Mouse (Mus musculus) lung, adult 18-20 months (tissue): ENCODE results near the gene Apoc4.

Experiments
- DNase-seq, 2 experiments: peaks; one replicate each; pipeline ENCODE4 v3.0.0; 2022; ENCODE audit warnings: mixed read lengths in 2 of 2

The Apoc4 gene

DNA sequence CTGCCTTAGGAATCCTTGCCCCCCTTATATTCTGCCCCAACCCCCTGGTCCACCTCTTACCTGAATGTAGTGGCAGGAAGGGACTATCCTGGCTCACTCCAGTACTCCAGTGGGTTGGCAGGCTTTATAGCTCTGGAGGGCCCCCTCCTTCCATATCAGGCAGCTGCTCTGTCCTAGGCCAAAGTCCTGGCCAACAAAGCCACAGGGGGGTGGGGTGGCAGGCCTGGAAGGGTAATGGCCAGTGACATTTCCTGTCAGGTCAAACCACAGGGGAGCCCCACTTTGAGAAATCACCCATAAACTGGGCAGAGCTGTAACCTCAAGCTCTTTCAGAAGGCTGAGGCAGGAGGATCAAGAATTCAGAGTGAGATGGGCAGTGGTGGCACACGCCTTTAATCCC, 4.6 kb downstream of the Apoc4 start:
- DNase-seq = no peak

DNA sequence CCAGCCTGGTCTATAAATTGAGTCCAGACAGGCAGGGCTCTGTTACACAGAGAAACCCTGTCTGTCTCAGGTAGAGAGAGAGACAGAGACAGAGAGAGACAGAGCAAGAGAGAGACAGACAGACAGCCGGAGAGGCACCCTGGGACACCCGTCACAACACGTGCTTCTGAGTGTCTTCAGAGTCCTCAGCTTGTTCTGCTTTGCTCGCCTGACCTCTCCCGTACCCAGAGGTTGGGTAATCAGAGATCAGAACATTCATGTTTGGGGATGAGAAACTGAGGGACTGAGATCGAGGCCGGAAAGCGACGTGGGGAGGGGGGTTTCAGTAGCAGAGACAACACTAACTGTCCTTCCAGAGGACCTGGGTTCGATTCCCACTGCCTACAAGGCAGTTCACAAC, 5.5 kb downstream of the Apoc4 start:
- DNase-seq = no peak

DNA sequence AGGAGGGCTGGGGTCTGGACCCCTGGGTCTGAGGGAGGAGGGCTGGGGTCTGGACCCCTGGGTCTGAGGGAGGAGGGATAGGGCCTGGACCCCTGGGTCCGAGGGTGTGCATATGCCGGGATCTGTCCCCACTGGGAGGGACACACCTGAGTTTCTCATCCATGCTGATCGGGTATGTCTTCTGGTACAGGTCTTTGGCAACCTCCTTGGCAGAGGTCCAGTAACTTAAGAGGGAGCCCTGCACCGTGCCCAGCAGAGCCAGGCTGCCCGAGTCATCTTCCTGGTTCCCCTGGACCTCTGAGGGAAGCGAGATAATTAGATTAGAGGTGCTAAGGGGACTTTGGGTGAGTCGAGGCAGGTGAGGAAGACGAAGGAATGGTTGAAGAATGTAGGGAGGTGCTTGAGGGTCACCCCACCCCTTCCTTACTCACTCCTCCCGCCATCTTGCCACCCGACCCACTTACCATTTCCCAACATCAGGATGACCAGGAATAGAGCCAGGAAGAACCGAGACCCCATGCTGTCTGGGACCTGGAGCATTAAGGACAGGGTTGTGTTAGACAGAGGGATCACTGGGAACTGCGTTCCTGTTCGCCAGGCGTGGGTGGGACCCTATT, 8.1 kb downstream of the Apoc4 start:
- DNase-seq = peak in 1 of 2 experiments; percentile 28

DNA sequence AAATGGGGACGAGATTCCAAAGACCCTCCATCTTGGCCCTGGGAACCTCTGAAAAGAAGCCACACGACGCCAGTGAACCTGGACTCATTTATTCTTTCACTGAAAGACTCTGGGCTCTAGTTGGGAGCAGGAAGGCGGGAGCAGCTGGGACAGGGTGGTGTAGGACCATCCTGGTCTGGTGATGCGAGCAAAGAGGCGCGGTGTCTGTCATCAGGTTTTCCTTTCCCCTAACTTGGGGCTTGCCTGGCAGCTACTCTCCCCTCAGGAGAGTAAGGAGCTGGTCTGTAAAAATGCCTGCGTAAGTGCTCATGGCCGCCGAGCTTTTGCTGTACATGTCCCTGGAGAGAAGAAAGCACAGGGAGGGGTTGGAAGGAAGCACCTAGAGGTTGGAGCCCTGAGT, 9.8 kb downstream of the Apoc4 start:
- no peak for DNase-seq

DNA sequence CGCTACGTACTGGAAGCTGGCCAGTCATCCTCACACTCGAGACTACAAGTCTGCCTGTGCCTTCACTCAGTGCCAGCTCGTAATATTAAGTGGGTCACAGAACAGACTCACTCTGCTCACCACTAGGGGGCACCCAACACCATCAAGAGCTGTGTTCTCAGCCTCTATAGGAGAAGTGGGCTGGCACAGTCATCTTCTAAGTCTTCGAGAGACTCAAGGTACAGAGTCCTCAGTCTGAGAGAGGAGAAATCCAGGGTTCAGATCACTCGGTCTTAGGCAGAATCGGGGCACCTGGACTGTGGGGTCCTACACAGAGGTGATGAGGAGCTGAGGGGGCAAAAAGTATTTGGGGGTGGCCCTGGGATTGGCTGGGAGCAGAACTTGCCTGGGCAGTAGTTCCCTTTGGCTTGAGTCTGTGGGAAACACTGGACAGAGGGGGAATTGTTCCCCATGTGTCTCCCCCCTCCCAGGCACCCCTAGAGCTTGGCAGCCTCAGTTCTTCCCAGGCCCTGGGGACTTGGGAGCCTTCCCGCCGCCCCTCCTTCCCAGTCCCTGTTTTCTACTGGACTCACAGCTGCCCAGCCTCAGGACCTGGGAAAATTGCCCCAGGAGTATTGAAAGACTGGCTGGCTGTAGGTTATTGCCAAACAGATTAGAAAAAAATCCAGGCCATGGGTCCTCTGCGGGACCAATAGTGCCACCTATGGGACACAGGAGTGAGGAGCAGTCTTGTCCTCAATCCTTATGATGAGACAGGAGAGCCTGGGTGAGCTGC, 12.1 kb downstream of the Apoc4 start:
- DNase-seq = peak; percentile 91 to 93

DNA sequence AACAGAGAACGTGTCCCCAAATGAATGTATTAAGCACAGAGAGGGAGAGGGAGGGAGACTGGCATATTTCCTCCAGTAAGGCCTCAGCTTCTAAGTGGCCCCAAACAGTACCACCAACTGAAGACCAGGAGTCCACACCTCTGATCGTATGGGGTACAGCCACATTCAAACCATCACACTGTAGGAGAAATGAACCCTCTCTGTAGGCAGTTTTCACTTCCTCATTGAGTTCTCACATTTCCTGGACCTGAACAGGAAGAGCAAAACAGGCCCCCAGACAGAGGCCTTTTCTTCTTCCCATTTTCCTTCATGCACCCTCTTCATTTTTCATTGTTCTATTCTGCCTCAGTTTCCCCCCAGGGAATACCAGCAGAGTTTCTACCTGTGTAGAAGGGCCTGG, 13.8 kb downstream of the Apoc4 start:
- DNase-seq = no peak

DNA sequence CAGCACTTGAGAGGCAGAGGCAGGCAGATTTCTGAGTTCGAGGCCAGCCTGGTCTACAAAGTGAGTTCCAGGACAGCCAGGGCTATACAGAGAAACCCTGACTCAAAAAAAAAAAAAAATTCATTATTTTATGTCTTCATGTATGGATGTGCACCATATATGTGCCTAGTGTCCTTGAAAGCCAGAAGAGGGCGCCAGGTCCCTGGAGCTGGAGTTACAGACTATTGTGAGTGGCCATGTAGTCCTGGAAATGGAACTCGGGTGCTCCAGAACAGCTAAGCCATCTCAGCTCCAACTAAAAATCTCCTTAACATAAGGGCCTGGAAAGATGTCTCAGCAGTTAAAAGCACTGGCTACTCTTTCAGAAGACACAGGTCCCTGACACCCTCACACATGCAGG, 14.5 kb downstream of the Apoc4 start:
- DNase-seq = no peak

DNA sequence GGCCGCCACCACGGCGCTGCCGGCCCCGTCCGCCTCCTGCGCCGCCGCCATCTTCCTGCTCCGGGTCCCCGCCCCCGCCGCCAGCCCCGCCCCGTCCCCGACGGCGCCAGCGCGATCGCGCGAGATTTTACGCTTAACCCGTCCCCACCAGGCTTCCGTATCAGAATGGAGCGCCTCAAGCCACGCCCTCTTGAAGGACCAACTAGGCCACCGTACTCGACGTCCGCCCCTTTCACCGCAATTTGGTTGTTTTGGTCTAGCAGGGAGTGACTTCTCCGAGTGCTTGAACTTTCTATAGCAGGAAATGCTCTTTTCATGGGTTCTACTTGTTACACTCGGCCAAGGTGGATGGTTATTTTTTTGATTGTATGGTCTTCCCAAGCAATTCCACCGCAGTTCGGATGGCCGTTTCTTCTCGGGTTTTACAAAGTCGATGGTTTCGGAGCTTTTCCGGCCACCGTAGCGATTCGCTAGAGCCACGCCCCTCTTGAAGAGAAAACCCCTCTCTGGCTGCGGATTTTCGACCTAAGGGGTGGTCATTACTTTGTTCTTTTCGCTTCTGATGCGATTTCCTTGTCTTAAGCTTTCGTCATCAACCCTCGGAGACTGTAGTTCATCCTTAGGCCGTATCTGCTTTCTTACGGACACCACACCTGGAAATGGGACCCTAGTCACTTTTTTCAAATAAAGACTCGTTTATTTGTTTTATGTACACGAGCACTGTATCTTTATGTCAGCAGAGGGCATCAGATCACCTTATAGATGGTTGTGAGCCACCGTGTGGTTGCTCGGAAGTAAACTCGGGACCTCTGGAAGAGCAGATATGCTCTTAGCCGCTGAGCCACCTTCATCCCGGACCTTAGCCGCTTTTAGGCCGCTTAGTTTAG, 16.1 kb downstream of the Apoc4 start, which contains the start of gene Clptm1:
Clptm1 (minus strand) TSS at position 79 of the 887 bp plus-strand sequence.
- peak; percentile 97 to 98 for DNase-seq

DNA sequence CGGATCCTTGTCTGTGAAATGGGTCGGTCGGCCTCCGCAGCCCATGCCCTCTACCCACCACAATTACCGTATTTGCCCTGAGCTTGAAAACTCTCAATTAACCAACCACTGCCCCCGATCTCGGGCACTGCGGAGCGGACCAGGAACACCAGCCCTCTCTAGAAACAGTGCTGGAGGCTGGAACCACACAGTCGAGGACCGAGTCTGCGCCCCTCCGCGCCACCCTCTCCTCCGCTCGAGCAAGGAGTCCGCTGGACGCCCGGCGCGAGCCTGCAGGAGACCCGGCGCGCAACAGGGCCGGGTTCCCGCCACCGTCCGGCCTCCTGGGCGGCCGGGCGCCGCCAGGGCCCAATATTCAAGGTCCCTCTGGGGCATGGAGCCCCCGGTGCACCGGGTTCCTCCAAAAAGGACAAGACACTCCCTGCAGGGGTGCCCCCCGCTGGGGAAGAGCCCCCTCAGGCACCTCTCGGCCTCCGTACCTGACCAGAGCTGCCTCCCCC, 16.8 kb downstream of the Apoc4 start:
- no peak for DNase-seq

DNA sequence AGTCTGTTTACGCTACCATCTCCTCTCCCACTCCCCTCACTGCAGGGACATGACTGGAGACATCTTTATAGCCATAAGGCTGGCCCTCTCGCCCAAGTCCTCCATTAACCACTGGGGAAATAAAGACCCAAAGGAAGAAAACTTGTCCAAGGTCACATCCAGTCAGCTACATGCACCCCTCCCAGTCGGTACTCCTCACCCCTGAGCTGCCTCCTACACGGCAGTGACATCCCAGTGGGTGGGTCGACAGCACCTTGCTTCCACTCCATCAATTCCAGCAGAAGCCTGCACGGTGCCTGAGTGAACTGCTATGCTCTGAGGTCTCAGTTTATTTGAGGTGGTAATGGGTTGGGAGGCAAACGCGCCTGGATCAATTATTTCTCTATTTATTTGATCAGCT, 17.3 kb downstream of the Apoc4 start:
- no peak for DNase-seq

DNA sequence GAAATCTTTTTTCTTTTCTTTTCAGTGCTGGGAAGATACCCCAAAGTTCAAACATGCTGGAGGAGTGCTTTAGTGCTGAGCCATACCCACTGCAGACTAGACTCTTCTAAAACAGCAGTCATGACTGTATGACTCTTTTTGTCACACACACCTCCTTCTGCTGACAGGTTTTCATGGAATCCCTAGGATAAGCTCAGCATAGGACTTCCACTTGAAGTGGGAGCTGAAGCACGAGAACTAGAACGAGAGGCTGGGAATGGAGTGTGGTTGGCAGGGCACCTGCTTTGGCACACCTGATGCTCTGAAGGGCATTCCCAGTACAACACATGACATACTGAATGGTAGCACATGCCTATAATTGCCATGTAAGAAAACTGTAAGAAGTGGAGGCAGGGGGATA, 28.7 kb downstream of the Apoc4 start:
- no peak for DNase-seq

DNA sequence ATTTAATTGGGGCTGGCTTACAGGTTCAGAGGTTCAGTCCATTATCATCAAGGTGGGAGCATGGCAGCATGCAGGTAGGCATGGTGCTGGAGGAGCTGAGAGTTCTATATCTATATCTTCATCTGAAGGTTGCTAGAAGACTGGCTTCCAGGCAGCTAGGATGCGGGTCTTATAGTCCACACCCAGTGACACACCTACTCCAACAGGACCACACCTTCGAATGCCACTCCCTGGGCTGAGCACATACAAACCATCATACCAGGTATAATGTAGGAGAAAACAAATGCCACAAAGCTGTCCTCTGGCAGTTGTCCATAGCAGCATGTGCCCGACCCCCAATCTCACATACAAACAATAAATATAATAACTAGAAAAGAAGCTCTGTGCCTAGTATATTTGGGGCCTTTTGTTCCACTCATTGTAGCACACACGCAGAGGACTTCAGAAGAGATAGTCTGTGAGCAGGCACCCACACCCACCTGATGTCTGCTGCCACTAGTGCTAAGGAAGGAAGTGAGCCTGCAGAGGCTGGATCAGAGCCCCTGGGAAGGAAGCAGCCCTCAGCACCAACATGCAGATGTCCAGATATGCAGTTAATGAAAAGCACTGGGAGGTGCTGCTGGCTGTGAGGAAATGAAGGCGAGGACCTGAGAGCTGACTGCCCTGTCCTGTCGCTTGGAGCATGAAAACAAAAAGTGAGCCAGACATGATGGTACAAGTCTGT, 30.1 kb downstream of the Apoc4 start:
- DNase-seq = peak in 1 of 2 experiments; percentile 24

DNA sequence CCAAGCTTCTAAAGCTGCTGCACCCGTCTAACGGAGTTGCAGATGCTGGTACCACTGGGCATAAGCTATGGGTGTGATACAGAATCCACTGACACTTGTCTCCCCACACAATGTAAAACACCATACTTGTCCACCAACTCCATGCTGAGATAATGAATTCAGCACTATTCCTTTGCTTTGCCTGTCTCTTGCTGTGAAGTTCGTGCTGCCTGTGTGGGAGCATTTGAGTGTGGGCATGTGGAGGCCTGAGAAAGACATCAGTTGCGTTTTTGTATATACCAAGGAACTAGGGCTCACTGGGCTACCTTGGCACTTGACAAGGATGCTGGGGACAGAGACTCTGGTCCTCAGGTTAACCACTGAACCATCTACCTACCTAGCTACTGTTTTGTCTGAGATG, 40.1 kb downstream of the Apoc4 start:
- DNase-seq = no peak

DNA sequence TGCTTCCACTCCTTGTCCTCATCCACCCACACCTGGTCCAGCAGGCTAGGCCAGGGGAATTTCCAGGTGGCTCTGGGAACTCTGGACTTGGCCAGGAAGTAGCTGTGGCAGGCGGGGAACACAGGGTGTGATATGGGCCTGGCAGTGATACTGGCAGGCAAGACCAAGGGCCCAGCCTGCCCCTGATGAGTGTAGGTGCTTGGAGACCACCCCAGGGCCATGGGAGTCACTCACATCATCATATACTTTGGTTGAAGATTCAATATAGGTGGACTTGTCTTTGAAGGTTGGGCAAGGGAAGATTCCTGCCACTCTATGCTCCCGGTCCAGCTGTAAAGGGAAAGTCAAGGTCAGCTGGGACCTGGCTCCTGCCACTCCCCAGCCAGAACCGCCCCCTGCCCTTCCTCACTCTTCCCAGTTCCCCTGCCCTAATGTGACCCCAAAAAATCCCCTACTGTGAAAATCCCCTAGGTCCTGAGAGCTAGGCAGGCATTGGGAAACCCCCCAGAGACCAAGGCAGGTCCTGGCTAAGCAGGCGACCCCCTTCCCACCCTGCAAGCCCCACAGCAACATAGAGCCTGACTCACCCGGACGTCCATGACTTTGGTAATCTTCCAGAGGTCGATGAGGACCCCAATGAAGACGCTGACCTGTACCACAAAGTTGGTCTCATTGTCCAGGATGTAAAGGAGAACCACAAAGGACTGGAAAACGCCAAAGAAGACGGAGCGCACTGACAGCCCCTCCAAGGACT, 46.0 kb downstream of the Apoc4 start:
- no peak for DNase-seq

DNA sequence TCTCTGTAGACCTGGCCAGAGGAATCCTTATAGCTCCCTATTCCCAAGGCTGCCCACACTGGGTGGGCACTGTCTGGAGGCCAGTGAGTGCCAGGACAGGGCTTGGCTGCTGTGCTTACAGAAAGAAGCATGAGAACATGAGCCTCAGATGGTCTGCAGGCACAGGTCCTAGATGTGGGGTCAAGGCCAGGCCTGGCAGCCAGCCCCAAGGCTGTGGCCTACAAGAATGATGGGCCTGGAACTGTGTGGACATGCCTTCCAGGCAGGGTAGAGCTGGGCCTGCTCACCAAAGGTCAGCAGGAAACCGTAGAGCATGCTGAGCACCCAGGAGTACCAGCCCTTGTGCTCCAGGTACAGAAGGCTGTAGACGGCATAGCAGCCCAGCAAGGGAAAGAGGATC, 46.7 kb downstream of the Apoc4 start:
- DNase-seq = no peak

DNA sequence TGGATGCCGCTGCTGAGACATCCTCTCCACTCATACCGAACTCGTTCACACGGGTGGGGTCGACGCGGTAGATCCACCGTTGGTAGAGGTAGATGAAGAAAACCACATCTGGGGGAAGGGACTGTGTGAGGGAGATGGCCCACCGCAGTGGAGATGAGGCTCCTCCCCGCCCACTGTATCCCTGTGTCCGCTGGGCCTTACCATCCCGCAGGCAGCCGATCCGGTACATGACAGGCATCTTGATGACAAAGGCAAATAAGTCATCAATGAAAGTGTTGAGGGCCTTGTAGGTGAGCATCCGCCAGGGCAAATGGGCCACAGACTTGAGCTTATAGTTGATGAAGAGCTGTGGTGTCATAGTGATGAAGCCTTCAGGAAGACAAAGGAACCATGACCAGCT, 47.4 kb downstream of the Apoc4 start:
- no peak for DNase-seq

DNA sequence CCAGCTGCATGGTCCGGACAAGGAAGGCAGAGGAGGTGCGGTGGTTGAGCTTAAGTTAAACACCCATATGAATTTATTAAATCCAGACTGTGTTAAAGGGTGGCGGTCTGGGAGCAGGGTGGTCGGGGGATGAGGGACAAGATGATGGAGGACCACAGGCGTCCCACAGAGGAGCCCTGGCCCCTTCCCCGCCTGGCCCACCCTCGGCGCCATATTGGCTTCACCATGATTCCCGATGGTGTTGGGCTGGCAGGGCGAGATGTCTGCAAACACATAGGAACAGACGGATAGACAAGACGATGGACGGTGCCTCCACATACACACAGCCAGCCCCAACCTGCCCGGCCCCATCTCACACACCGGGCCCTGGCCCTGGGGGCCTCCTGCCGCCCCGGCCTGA, 48.1 kb downstream of the Apoc4 start:
- no peak for DNase-seq

DNA sequence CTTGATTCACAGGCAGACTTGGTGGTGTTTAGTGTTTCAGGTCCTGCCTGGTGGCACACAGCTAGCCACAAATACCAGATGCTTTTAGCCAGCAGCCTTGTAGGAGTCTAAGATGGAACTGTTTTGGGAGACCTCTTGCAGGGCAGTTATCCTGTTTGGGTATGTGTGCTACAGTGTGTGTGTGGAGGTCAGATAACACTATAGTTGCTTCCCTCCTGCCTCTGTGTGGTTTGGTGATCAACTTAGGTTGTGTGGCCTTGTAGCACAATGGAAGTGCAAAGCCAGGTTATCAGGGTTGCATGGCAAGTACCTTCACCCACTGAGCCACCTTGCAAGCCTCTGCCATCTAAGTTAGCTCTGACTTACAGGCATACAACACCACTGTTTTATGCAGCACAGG, 48.6 kb downstream of the Apoc4 start:
- DNase-seq = no peak

DNA sequence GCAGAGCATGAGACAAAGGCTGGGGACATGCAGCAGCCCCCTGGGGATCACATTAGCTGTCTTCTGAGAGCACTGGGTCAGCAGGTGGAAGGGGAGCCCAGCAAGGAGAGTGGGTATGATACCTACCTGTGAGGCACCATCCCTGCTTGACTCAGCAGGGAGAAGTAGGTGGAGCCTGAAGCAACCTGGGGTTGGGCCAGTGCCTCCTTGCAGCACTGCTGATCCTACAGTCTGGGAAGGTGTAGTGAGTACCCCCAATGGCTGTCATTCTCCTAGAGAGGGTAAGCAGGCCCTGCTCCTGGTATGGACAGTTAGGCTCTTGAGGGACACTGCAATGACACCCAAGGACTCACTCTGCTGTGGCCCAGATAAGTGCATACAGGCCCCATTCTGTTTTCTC, 49.0 kb downstream of the Apoc4 start:
- DNase-seq = no peak

DNA sequence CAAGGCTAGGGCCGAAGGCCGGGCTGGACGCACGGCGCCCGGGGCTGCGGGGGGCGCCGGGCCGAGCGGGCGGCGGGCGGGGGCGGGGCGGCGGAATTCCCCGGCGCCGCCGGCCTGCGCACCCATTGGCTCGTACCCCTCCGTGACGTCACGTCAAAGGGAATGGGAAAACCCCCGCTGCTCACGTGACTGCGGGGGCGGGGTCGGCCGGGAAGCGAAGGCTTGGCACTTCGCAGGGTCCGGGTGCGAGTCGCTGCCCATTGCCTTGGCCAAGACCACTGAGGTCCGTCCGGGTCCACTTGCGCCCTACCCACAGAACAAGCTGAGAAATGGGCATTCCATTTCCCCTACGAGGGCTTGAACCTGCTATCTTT, 51.9 kb downstream of the Apoc4 start, which contains the start of gene Relb:
Relb (minus strand) TSS at position 78 of the 374 bp plus-strand sequence.
- DNase-seq = peak; percentile 89 to 93

DNA sequence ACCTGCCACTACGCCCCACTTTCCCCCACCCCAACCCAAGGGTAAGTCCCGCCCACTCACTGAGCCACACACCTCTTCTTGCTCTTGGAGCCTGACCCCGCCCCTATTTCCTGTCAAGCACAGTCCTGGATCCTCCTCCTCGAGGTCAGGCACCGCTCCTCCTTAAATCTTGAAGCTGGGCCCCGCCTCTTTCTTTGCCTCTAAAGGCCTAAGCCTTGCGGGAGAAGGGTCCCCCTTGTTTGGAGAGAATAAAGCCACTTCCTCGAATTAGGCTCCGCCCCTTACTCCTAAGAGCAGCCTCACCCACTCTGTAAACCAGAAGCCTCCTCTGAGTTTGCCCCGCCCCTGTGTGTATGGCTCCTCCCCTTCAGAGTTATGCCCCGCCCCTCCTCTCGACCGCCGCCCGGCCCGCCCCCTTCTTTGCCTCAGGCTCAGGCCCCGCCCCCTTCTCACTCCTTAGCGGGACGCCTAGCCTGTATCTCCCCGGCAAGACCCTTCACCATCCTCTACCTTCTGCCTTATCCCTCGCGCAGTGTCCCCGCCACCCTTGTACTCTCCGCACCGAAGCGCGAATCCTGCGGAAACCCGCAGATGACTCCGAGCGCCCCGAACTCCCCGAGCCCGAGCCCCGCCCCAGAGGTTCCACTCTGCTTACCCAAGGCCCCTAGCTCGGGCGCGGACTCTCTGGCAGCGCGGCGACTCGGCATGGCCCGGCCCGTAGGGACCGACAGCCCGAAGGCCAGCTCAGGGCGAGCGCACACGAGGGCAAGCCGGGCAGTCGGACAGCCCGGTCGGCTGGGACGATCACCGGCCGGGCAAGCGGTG, 52.5 kb downstream of the Apoc4 start:
- peak; percentile 99 for DNase-seq
